Mouse (Mus musculus) erythroblast, embryonic 14.5 days (primary cell): Measurements from ENCODE around the gene Cacna2d1.

ENCODE experiments used
- GATA1 ChIP-seq: IDR thresholded peaks from 2 replicates; pipeline ENCODE4 v1.6.1; 2012; ENCODE audit warnings: low read length, inconsistent platforms, mixed read lengths
- TAL1 ChIP-seq: IDR thresholded peaks from 3 replicates; pipeline ENCODE4 v1.6.1; 2012; ENCODE audit warnings: low read length, inconsistent platforms, mixed read lengths

DNA sequence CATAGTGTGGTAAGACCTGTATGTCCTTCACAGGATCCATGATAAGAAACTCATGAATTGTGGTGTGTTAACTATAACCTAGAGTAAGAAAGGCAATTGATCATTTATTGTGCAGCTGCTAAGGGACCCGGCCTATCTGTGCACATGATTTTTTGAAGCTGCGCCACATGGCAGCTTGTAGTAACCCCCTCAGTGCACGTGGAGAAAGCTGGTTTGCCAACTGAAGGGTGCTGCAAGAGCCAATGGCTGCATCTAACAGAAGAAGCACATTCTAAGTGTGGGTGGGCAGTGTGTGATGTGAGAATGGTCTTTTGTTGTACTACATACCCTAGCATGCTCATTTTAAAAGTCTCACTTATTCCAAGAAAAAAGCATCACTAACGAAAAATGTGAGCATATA is 302.1 kb downstream of the Cacna2d1 start:
- TF ChIP-seq GATA1 (no peak), TAL1 (no peak)
